Mouse (Mus musculus) heart, embryonic 13.5 days (tissue): ENCODE results near the gene H1fnt. TPM values are rescaled to one million over a fixed set of nuclear protein-coding genes. Genes with fewer than 3 reads are reported as not detected.

ENCODE experiments used
- ATAC-seq: fragments of 200-750 bp; cut with Nextera tagmentation; 2 replicates; pipeline ENCODE4 v1.8.0; 2017; ENCODE audit warnings: moderate TSS enrichment; ENCODE audit not compliant: insufficient number of reproducible peaks, low FRiP score, low TSS enrichment; ENCODE audit errors: extremely low read depth
- H3K27ac ChIP-seq: fragments of 300-500 bp; sonication (generic); replicated peaks from 2 replicates; pipeline ENCODE4 v1.5.1; 2015; ENCODE audit warnings: moderate library complexity, mild to moderate bottlenecking, inconsistent platforms
- H3K27me3 ChIP-seq: fragments of 300-500 bp; sonication (generic); replicated peaks from 2 replicates; pipeline ENCODE4 v1.6.1; 2015; ENCODE audit warnings: mild to moderate bottlenecking, inconsistent platforms
- H3K36me3 ChIP-seq: fragments of 300-500 bp; sonication (generic); 2 replicates; pipeline ENCODE4 v1.6.1; 2015; ENCODE audit warnings: mild to moderate bottlenecking, inconsistent platforms
- H3K4me1 ChIP-seq: fragments of 300-500 bp; sonication (generic); 2 replicates; pipeline ENCODE4 v1.6.1; 2015; ENCODE audit warnings: inconsistent platforms
- H3K4me2 ChIP-seq: fragments of 300-500 bp; sonication (generic); 2 replicates; pipeline ENCODE4 v1.6.1; 2015; ENCODE audit warnings: inconsistent platforms, mild to moderate bottlenecking, moderate library complexity
- H3K4me3 ChIP-seq: fragments of 300-500 bp; sonication (generic); 2 replicates; pipeline ENCODE4 v1.5.1; 2015; ENCODE audit warnings: moderate library complexity, mild to moderate bottlenecking, inconsistent platforms
- H3K9ac ChIP-seq: fragments of 300-500 bp; sonication (generic); 2 replicates; pipeline ENCODE4 v1.6.1; 2015; ENCODE audit warnings: inconsistent platforms, mild to moderate bottlenecking, moderate library complexity
- H3K9me3 ChIP-seq: fragments of 300-500 bp; sonication (generic); 2 replicates; pipeline ENCODE4 v1.6.1; 2016; ENCODE audit warnings: inconsistent platforms
- WGBS: fragments of 180-500 bp; shearing (Covaris S2); methylation state at CpG from one replicate; pipeline ENCODE4 v1.1.7; 2015; ENCODE audit warnings: mixed read lengths; 5-methylcytosine and 5-hydroxymethylcytosine counted together
- polyA plus RNA-seq: library from polyadenylated mRNA; unstranded; fragments of >200 nt; fragmentation: Nextera tagmentation; extraction: Ambion mirVana; gene quantifications from 2 replicates; pipeline ENCODE4 v1.2.1, GENCODE M21; 2015

The H1fnt gene
- polyA plus RNA-seq, 1 experiment from 2014 or later, result not detected

DNA sequence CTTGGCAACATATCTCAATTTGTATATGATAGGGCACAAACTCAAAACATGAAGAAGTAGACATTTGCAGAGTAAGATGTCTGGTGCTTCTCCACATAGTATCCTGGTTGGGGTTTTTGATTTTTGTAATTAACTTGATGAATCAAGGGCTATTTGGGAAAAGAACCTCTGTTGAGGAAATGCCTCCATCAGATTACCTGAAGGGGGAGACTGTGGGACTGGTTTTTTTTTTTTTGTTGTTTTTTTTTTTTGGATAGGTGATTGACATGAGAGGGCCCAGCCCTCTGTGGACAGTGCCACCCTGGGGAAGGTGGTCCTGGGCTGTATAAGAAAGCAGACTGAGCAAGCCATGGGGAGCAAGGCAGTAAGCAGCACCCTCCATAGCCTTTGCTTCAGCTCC lies 34.7 kb downstream of the H1fnt start:
- Histone ChIP-seq H3K4me1 (no peaks in the 10 kb centered on the region), H3K9ac (no peak overlapping the region), H3K4me2 (no peak overlapping the region), H3K36me3 (no peaks in the 10 kb centered on the region), H3K4me3 (no peak overlapping the region), H3K27ac (no peak overlapping the region), H3K27me3 (no peaks in the 10 kb centered on the region), H3K9me3 (no peaks in the 10 kb centered on the region)
- no peak for ATAC-seq

DNA sequence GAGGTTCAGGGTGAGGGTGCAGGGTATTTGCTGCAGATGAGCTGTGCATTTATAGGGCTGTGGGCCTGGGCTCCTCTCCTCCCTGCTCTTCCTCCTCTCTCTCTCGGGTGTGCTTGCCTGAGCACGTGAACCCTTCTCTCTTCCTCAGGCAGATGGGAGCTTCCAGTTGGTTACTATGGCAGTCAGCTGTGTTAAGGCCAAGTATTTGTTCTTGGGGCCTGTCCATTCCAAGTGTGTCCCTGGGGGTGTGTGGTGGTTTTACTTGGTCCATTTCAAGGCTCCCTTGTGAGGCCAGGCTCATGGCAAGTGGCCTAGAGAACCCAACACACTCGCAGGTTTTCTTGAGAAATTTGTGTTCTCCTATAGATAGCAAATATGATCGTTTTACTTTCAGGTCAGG lies 36.2 kb downstream of the H1fnt start, which contains the start of the genes Gm44579 and Olfr287:
Gm44579 (minus strand) TSS at position 101 of the 400 bp plus-strand sequence.
Olfr287 (minus strand) TSS at position 180 of the 400 bp plus-strand sequence.
- H3K27ac ChIP-seq, result no peak within 1 kb of the TSS
- WGBS, result 58% methylated on average over 4 of the region's 4 CpGs
- H3K4me2 ChIP-seq, result no peak within 1 kb of the TSS
- H3K9ac ChIP-seq, result no peak within 1 kb of the TSS
- no peak for ATAC-seq
- H3K27me3 ChIP-seq, result no peaks in the 10 kb centered on the region
- no peak within 1 kb of the TSS for H3K4me3 ChIP-seq
- H3K36me3 ChIP-seq, result no peaks in the 10 kb centered on the region
- no peaks in the 10 kb centered on the region for H3K9me3 ChIP-seq
- no peaks in the 10 kb centered on the region for H3K4me1 ChIP-seq

DNA sequence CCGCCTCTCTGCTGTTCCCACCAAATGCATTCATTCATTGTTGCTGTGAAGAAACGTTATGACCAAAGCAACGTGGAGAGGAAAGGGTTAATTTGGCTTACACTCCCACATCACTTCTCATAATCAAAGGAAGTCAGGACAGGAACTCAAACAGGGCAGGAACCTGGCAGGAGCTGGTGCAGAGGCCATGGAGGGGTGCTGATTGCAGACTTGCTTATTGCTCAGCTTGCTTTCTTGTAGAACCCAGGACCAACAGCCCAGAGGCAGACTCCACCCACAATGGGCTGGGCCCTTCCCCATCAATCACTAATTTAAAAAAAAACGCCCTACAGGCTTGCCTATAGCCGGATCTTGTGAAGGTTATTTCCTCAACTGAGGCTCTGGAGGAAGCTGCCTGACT lies 43.0 kb downstream of the H1fnt start:
- WGBS, result 57% methylated on average over 5 of the region's 5 CpGs
- ATAC-seq, result no peak

DNA sequence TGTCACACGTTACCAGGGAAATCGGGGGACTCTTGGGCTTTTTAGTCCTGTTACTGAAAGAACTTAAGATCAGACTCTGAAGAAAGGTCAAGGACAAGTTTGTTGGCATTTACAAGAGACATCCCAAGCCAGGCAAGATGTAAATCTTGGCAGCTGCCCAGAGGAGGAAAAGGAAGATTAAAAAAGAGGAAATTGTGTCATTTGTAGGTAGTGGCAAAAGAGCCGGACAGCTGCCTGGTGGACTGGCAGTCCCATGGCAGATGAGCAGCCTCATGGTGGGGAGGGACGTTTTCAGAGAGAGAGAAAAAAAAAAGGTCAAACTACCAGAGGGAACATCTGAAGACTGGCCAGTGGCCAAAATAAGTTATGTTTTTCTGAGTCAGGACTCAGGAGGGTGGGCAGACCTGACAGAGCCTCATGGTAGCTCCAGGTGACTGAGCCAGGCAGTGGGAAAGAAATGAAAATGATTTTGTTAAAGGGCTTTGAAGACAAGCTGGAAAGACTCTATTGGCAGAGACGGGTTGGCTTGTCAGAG lies 43.7 kb downstream of the H1fnt start:
- Histone ChIP-seq H3K4me3 (no peak overlapping the region), H3K27me3 (no peaks in the 10 kb centered on the region), H3K4me2 (no peak overlapping the region), H3K36me3 (no peaks in the 10 kb centered on the region), H3K9me3 (no peaks in the 10 kb centered on the region), H3K9ac (no peak overlapping the region), H3K27ac (no peak overlapping the region), H3K4me1 (peaks cover 9% of the 10 kb centered on the region; the same call in 1 of the 2 replicates)
- ATAC-seq, result no peak
- WGBS, result 64% methylated on average over 5 of the region's 5 CpGs

More for the DNA sequence above, 43.0 kb downstream of the H1fnt start:
- Histone ChIP-seq H3K4me3 (no peak overlapping the region), H3K27ac (no peak overlapping the region), H3K4me1 (peaks cover 9% of the 10 kb centered on the region; the same call in 1 of the 2 replicates), H3K9me3 (no peaks in the 10 kb centered on the region), H3K4me2 (no peak overlapping the region), H3K36me3 (no peaks in the 10 kb centered on the region), H3K9ac (no peak overlapping the region), H3K27me3 (no peaks in the 10 kb centered on the region)

DNA sequence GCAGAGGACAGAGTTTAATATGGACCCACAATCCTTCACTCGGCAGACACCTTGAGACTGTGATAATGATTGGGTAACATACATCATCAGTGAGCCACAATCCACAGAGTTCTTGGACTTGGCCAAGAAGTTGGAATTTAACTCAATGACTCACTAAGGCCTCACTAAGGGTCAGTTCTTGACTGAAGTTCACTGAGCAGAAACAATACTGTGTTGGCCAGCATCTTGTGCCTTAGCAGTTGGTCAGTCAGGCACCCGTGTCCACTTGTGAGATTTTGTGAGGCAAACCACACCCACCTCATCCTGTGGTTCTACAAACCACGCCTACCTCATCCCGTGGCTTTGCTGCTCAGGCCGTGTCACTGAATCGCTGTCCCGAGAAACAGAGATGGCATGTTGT lies 47.4 kb downstream of the H1fnt start:
- no peak for ATAC-seq

More for the DNA sequence above, 47.4 kb downstream of the H1fnt start:
- Histone ChIP-seq H3K4me1 (peaks cover 9% of the 10 kb centered on the region; the same call in 1 of the 2 replicates), H3K27me3 (no peaks in the 10 kb centered on the region; the same call in 1 of the 2 replicates), H3K36me3 (no peaks in the 10 kb centered on the region), H3K4me3 (no peak overlapping the region), H3K27ac (no peak overlapping the region), H3K4me2 (no peak overlapping the region), H3K9ac (no peak overlapping the region), H3K9me3 (no peaks in the 10 kb centered on the region)
- 75% methylated on average over 7 of the region's 7 CpGs for WGBS

Other genes with a start within 250 kb of the H1fnt start
- 86.7 and 90.4 TPM in 2 replicates for gene Pfkm, start 164.7 kb downstream of the H1fnt start, polyA plus RNA-seq
- 18.2 and 19.6 TPM in 2 replicates for gene Senp1, start 163.5 kb downstream of the H1fnt start, polyA plus RNA-seq
- 76.5 and 86.6 TPM in 2 replicates for gene Asb8, start 91.7 kb downstream of the H1fnt start, polyA plus RNA-seq
- 1.1 and 1.4 TPM in 2 replicates for gene Ccdc184, start 90.1 kb downstream of the H1fnt start, polyA plus RNA-seq
- not detected in 2 replicates for gene Olfr288, start 61.8 kb downstream of the H1fnt start, polyA plus RNA-seq
- gene Gm44579, start 36.3 kb downstream of the H1fnt start, polyA plus RNA-seq, result not detected in 2 replicates
- not detected in 2 replicates for gene Olfr287, start 36.2 kb downstream of the H1fnt start, polyA plus RNA-seq
- gene Olfr286, start 22.8 kb downstream of the H1fnt start, polyA plus RNA-seq, result not detected in 2 replicates
- 1.1 TPM in 2 replicates for gene Zfp641, start 38.9 kb upstream of the H1fnt start, polyA plus RNA-seq
- gene Olfr285, start 60.1 kb upstream of the H1fnt start, polyA plus RNA-seq, result not detected in 2 replicates
- not detected in 2 replicates for gene Olfr284, start 83.7 kb upstream of the H1fnt start, polyA plus RNA-seq
- gene Olfr283, start 123.7 kb upstream of the H1fnt start, polyA plus RNA-seq, result not detected in 2 replicates
- not detected in 2 replicates for gene Olfr282, start 173.9 kb upstream of the H1fnt start, polyA plus RNA-seq
- not detected in 2 replicates for gene Olfr281, start 195.3 kb upstream of the H1fnt start, polyA plus RNA-seq
- gene OR5BS1P, start 212.6 kb upstream of the H1fnt start, polyA plus RNA-seq, result not detected in 2 replicates
- not detected in 2 replicates for gene Lalba, start 225.4 kb upstream of the H1fnt start, polyA plus RNA-seq
- not detected in 2 replicates for gene Olfr279, start 235.1 kb upstream of the H1fnt start, polyA plus RNA-seq